Mouse (Mus musculus): ENCODE data around the gene Lancl2.

Lancl2 gene

DNA sequence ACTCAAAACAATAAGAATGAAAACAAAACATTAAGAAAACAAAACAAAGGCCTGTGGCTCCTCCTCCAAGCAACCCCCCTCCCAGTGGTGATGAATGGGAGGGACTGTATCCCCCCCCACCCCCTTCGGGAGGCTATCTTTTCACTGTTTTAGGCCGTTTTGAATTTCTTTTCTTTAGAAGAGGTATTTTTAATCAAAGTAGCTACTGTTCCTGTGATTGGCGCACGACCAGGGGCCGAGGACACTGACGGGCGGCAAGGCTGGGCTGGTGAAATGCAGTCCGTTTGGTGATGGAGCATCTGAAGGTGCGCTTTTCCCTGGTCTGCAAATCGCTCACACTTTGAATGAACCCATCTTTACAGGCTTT lies at the start of gene Lancl2:
TSS of gene Lancl2 (plus strand) at position 165 of the 367 bp plus-strand sequence.
- DNase-seq (ENCODE audit: low spot score), result no peak

DNA sequence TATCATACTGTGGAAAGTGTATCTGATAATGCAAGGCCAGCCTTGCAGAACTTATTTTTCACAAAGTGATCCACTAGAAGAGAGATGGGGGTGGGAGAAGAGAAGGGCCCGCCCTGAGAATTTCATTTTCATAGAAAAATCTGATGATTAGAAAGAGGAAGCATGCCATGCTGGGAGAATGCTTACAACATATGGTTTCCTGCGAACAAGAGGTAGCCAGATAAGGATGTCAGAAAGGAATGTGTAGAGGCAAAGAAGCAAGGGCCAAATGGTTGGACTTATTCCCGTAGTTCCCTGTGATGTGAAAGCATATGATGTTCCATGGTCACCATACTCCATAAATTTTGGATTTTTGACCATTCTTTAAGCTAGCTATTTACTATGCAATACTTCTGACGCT lies 41.0 kb upstream of the Lancl2 start:
- no peak for DNase-seq (ENCODE audit: low spot score)

DNA sequence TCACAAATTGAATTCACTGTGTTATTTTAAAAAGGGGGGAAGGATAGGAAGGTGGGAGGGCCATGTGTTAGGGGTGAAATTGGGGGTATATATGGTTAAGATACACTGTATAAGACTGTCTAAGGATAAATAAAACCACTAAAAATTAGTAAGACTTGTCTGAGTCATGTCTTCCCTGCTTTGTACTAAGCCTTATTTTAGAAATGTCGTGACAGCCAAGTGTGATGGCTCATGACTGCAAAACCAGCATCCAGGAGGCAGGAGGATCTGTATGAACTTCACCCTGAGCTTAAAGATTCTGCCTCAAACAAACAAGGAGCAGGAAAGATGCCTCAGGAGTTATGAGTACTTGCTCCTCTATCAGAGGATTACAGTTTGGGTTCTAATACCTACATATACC lies 18.2 kb upstream of the Lancl2 start:
- no peak for DNase-seq (ENCODE audit: low spot score)

DNA sequence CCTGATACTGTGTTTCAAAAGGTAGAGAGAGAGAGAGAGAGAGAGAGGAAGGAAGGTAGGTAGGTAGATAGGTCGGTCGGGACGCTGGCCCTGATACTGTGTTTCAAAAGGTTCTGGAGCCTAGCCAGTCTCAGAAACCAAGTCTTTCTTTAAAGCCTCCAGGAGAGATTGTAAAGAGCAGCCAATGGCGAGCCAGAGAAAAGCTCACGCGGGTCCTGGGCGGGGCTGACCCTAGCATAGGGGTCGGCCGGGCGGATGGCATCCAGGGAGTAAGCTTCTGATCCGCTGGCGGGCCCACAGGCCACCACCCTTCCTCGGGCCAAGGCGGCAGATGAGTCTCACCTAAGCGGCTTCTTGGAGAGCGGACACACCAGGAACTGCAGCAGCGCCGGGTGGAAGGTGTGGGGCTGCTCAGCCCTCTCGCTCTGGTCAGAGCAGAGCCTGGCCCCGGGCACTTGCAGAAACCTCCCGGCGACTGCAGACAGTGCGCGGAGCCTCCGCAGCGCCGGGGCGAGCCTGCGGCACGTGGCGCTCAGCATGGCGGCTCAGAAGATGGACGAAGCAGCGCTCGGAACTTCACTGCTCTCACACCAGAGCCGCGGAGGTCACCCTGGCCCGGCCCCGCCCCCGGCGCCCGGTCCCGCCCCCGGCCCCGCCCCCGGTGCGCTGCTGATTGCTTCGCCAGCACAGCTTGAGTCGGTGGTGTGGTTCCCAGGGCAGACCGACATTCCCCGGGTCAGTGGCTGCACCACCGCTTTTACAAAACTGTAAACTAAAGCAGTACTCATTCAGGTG lies 10.7 kb upstream of the Lancl2 start, which contains the start of gene Pyurf:
TSS of gene Pyurf (minus strand) at position 612 of the 795 bp plus-strand sequence.
- peak; percentile 91 for DNase-seq (ENCODE audit: low spot score)

DNA sequence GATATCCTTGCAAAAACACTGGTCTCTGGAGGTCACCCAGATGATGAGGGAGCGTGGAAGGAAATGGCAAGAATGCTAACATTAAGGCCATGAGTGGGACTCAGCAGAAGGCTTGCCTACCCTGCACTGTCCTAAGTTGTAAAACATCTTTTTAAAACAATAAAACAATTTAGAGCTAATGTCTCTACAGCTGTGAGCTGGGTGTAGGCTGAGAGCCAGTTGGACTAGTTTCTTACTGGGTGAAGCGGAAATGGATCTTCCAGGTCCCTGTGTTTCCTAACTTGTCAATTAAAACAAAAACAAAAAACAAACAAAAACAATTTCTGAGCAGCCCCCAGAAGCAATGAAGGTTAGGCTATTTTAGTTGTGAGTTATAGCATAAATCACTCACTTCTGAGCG lies 9.2 kb upstream of the Lancl2 start:
- no peak for DNase-seq (ENCODE audit: low spot score)

DNA sequence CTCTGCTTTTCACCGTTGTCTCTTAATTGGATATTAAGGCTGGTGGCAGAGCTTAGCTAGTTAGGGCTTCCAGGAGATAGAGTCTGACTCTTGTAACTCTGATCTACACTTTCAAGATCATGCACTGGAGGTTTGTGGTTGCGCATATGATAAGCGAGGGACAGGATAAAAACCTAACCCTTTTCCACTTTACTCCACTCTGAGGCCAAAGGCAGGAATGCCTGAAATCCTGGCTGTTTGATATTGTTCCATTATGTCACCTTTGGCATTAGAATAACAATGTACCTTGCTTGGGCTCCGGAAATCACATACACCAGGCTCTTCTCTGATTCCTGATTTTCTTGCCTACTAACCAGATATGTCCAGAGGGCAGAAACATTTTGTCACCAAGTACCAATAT lies 654 bp upstream of the Lancl2 start:
- DNase-seq (ENCODE audit: low spot score), result no peak

DNA sequence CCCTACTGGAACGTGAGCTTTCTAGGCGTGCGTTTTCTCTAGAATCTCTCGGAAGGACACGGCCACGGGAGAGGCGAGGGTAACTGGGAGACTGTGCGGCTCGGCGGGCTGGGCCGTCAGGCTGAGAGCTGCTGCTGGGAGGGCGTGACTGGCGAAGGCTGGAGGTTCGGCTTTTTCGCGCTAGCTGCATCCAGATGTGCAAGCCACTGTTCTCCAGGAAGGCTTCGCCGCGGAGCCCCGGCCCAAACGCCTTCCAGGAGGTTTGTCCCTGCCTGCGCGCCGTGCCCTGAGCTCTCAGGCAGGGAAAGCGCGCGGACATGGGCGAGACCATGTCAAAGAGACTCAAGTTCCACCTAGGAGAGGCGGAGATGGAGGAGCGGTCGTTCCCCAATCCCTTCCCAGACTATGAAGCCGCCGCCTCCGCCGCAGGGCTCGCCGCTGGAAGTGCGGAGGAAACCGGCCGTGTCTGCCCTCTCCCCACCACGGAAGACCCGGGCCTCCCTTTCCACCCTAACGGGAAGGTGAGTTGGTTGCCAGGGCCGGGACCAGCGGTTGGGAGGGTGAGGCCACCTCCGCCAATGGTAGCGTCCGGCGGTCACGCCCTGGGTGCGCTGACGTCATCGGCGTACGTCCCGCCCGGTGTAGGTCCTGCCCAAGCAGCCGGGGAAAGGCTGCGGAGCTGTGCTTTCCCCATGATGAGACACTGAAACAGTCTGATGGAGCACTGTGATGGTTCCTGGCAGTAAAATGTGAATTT lies 581 bp downstream of the Lancl2 start:
- peak; percentile 96 for DNase-seq (ENCODE audit: low spot score)

DNA sequence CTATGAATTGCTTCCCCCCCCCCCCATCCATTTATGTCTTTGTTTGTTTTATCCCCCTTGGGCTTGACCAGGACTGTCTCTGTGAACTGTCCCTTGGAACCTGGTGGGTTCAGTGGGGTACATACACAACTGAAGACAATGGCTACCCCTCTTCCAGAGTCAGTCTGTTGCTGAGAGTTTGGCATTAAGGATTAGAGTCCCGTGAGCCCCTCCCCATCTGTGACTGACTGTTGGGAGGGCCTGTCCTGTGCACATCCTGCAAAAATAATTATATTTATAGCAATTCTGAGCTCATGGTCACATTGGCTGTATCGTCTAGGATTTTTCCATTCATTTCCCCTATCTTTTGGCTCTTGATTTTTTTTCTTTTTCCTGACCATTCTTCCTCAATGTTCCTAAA lies 1.4 kb downstream of the Lancl2 start:
- peak; percentile 5 for DNase-seq (ENCODE audit: low spot score)

DNA sequence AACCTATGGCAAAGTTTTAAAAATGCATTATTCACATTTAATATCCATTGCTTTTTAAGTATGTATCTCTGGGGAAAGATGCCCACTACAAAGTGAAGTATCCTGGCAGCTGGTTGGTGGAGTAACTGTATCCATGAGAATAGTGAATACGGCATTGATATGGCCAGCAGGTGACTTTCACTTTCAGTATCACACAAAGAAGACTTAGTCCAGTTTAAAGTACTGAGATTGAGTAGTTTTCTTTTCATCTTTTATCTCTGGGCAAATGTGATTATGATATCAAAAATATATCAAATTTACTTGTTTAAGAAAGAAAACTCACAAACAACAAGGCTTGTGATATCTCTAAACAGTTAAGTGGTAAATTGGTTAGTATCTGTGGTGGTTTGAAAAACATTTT lies 4.4 kb downstream of the Lancl2 start:
- peak; percentile 22 for DNase-seq (ENCODE audit: low spot score)

DNA sequence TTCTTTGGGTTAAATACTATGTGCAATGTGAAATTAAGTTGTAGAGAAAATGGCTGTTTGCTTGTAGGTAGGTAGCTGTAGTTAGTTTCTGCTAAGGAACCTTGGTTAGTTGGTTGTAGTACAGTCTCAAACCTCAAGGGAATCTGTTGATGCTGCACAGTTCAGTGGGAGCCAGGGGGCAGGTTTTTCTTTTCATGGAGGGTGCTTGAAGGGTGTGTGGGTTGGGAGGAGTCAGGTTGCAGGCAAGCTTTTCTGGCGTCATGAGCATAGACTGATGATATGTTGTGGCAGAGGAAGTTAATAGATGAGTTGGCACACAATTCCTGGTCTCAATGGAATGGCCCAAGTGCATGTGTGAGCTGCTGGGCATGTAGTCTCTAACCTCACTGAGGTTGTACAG lies 9.4 kb downstream of the Lancl2 start:
- no peak for DNase-seq (ENCODE audit: low spot score)

DNA sequence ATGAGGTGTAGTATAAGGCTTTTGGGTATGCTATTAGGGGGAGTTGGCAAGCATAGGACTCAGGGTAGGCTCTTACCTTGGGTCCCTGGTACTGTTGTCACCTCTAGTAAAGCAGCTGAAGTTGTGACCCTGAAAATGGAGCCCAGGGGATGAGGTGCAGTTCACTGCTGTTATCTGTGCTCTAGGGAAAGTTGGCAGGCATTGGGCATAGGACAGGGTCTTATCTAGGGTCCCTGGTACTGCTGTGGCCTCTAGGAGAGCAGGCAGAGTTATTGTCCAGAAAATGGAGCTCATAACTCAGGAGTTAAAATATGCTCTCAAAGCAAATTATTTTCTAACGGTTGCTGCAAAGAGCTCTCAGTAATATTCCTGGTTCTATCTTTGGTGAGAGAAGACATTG lies 19.0 kb downstream of the Lancl2 start:
- no peak for DNase-seq (ENCODE audit: low spot score)

DNA sequence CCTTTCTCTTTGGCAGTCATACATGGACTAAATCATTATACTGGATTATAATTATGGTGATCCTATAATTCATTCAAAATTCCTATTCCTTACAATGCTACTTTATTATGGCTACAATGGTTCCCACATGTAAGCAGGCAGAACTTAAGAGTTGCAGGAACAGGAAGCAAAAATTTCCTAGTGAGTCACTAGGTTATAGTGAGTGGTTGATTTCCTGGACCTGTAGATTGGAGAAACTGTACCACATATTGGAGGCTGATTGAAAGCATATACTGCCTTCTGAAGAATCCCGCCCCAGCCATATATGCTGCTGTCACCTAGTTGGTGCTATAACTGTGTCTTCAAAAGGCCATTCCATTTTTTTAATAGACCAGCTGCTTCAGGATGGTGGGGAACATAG lies 40.4 kb downstream of the Lancl2 start:
- no peak for DNase-seq (ENCODE audit: low spot score)

DNA sequence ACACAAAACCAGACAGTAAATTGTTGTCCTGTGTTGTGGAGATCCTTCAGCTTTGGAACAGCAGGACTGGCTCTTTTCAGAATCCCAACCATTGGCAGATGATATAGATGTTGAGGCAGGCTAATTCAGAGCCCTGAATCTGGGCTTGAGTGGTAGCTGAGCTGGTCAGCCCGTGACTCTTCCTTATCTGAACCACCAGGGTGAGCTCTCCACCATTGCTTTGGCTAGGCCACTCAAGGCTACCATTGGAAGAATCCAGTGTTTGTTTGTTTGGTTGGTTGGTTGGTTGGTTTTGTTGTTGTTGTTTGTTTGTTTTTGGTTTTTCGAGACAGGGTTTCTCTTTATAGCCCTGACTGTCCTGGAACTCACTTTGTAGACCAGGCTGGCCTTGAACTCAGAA lies 41.0 kb downstream of the Lancl2 start:
- peak; percentile 10 for DNase-seq (ENCODE audit: low spot score)

DNA sequence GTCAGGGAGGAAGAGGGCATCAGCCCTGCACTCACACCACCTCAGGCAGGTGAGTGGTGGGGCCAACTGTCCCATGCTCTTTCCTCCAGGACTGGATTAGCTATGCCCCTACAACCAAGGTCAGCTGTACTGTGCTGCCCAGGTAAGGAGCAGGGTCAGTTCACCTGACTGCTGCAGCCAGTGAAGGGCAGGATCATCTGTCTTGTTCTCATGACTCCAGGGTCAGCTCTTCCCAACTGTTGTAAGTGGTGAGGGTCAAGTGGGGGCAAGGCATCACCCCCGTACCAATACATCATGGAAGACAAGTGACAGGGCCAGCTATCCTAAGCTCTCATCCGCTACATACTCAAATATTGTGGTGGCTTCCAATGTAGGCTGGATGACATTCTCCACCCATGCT lies 41.8 kb downstream of the Lancl2 start:
- DNase-seq (ENCODE audit: low spot score), result no peak

DNA sequence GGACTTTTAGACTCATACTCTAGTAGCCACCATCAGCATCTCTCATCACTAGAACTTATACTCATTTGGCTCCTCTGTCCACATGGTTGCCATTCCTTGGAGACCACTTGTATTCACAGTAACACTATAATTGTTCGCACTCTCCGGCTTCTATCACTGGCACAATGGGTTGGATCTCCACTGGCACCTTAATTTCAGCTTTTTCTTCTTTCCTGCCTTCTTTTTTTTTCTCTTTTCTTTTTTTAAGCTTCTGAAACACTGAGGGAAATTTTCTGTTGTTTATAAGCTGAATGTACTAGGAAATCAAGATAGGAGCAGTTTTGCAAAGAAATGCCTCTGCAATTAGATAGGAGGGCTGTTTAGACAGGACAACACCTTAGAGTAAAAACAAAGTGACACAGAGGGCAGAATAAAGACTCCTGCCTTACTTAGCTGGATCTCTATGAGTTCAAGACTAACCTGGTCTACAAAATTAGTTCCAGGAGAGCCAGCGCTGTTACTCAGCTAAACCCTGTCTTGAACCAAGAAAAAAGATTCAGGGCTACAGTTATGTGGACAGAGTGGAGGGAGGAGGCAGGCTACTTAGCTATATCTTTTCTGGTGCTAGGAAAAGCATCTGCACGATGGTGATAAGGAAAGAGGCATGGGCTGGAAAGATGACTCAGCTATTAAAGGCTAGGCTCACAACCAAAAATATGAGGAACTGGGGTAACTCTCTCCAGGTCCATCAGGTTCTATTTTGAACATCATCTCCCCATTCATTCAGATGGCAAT lies 42.8 kb downstream of the Lancl2 start:
- DNase-seq (ENCODE audit: low spot score), result no peak

DNA sequence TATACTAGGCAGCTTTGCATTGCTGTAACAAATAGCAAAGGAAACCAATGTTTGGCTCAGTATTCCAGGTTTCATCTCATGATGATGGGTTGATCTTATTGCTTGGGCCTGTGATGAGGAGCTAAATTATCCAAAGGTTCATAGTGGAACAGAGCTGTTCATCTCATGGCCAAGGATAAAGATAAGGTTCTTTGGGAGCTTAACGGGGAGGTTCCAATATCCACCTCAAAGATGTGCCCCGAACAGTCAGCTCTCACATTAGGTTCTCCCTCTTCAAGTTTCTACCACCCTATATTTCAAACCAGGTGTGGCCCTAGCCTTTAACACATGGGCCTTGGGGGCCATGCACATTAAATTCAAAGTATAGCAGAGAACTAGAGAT lies 43.4 kb downstream of the Lancl2 start:
- DNase-seq (ENCODE audit: low spot score), result no peak

DNA sequence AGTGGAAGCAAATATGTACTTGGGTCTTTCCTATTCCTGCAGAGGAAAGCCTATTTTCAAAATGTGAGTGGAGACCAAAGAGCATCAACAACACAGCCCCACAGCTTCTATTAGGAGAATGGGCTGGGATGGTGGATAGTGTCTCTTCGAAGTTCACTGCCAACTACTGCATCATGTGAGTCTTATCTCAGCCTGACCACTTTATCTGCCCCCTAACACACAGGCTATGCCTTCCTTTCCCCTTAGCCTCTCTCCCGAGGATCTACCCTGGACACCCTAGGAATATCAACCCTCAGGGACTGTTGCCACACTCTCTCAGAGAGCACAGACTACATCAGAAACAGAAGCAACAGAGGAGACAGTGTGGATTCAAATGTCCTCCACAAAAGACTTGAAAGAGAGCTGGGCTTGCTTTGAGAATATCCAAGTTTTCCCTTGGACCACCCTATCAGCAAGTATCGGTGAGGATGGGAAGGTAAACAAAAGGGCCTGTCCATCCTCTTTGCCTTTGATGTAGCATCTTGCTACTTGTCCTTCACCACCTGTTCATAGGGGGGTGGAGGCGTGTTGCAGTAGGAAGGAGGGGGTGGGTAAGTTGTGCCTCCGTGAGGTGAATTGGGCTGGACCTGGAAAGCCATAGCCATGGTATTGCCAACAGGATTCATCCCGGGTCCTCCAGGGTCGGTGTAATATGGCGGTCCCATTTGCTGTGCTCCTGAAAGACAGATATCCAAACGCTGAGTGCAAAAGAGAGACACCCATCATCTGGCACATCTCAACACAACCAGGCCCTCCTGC lies 51.8 kb downstream of the Lancl2 start:
- no peak for DNase-seq (ENCODE audit: low spot score)

DNA sequence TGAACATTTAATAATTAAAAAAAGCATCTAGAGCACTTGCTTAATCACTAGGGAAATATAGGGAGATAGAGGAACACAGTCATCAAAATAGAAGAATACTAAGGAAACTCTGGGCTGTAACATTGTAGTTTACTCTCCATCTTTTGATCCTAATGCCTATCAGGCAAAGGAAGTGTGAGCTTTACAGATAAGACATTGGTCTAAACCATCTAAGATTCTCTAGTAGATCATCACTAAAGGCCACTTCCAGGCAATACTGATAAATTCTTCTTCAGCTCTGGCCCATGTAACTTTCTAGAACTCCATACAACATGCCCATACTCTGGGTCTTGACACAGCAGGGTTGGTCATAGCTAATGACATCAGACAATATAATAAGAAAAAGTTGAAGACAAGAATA lies 60.7 kb downstream of the Lancl2 start:
- no peak for DNase-seq (ENCODE audit: low spot score)

DNA sequence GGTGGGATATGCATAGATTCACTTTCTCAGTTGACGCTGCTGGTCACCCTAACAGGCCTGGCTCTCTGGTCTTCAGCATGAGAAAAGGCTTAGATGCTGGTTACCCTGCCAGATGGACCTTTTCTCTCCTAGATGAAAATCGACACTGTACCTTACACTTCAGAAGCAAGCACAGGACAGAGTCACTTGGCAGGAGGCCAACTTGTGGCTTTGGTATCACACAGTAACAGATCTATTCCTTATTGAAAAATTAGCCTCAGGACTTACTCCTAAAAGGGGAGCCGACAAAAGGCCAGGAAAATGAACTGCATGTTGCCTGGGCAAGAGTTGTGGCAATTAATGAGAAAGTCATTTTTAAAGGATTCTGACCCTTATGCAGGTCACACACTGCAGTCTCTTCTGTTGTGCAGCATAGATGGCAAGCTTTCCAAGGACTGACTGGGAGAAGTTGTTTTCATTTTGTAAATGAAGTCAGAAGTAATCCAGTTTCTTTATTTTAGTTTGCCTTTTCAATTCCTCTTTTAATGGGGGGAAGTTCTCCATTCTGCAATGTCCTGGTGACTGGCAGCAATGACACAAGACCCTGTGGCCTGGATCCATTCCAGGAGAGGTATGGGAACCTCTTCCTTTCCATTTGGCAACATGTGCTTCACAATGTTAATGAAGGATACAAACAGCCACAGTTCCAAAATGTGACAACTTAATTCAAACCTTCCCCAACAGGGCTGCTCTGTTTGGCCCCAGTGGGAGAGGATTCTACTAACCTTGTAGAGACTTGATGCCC lies 62.9 kb downstream of the Lancl2 start:
- peak; percentile 49 for DNase-seq (ENCODE audit: low spot score)

DNA sequence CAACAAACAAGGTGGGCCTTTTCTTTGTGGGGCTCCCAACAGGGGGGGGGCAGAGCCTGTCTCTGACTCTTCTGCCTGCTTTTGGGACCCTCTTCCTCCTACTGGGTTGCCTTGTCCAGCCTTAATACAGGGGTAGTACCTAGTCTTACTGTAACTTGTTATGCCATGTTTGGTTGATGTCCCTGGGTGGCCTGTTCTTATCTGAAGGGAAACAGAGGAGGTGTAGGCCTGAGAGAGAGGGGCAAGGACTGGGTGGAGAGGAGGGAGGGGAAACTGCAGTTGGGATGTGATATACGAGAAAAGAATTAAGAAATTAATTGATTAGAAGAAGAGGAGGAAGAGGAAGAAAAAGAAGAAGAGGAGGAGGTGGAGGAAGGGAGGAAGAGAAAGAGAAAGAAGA lies 63.9 kb downstream of the Lancl2 start:
- no peak for DNase-seq (ENCODE audit: low spot score)
